ENCODE assay signal across 15 mouse cellular contexts in genomic region chr14:47578086-47578485, GRCm38 (mm10). TPM values are rescaled to one million over a fixed set of nuclear protein-coding genes. Genes with fewer than 3 reads are reported as not detected.
DNase-seq lines count a peak whose midpoint lies in the region; ATAC-seq lines count a peak whose summit lies in the region.
"Had no signal": no experiment of that assay in that cellular context is flagged by ENCODE, and none has a peak within 500 bp of the region (broad histone marks: within the 10 kb centered on the region; RNA-seq: fewer than 3 reads in every experiment).

No protein-coding gene starts in this region.

- H3K4me2 ChIP-seq in heart, embryonic 11.5 days, result no peak overlapping the region
- H3K4me2 ChIP-seq: liver, embryonic 12.5 days; neural tube, embryonic 12.5 days had no signal

- no peak overlapping the region for H3K27ac ChIP-seq in heart, embryonic 11.5 days (ENCODE audit: low read depth, low read length)
- H3K27ac ChIP-seq: embryonic facial prominence, embryonic 10.5 days; left cerebral cortex, adult 2 months; liver, embryonic 12.5 days; neural tube, embryonic 12.5 days had no signal

- no peaks in the 10 kb centered on the region for H3K4me1 ChIP-seq in heart, embryonic 11.5 days (ENCODE audit: control insufficient read depth, insufficient read depth, low read length)
- H3K4me1 ChIP-seq: embryonic facial prominence, embryonic 10.5 days; neural tube, embryonic 12.5 days had no signal

- DNase-seq in heart, postnatal 10 days, result peak; percentile 33 to 41
- DNase-seq in lung, postnatal 14 days, result peak; percentile 7
- no peak for DNase-seq in lung, postnatal 4 days
- peak; percentile 82 for DNase-seq in adrenal gland, adult 2 months
- DNase-seq in cerebellum, postnatal 10 days, result peak; percentile 78 to 84
- no peak for DNase-seq in thymus, postnatal 4 days
- DNase-seq: gastrocnemius, postnatal 14 days; kidney, adult 9 months had no signal

- H3K27me3 ChIP-seq in heart, embryonic 11.5 days (ENCODE audit: control insufficient read depth, insufficient read depth, low read length), result no peaks in the 10 kb centered on the region
- H3K27me3 ChIP-seq: neural tube, embryonic 12.5 days; Patski had no signal

- no peak overlapping the region for H3K9ac ChIP-seq in heart, embryonic 11.5 days (ENCODE audit: low read depth, low read length)
- H3K9ac ChIP-seq: liver, embryonic 12.5 days; neural tube, embryonic 12.5 days had no signal

- intact Hi-C loops in heart, postnatal 10 days (cut with DNase I), result no loop called here

- H3K4me3 ChIP-seq in heart, embryonic 11.5 days (ENCODE audit: low read depth, low read length), result no peak overlapping the region
- H3K4me3 ChIP-seq: embryonic facial prominence, embryonic 10.5 days; left cerebral cortex, adult 2 months; liver, embryonic 12.5 days; neural tube, embryonic 12.5 days had no signal

- 78% methylated on average over 2 of the region's 2 CpGs for WGBS in heart, embryonic 11.5 days (ENCODE audit: insufficient replicate concordance)

- H3K36me3 ChIP-seq in heart, embryonic 11.5 days (ENCODE audit: control insufficient read depth, insufficient read depth, low read length), result no peaks in the 10 kb centered on the region
- H3K36me3 ChIP-seq: embryonic facial prominence, embryonic 10.5 days; liver, embryonic 12.5 days; neural tube, embryonic 12.5 days had no signal

- no peaks in the 10 kb centered on the region for H3K9me3 ChIP-seq in heart, embryonic 11.5 days (replicated peaks; ENCODE audit: control insufficient read depth, low read length)
- H3K9me3 ChIP-seq: embryonic facial prominence, embryonic 10.5 days; liver, embryonic 12.5 days; neural tube, embryonic 12.5 days had no signal

- no peak for ATAC-seq in heart, embryonic 11.5 days (replicated peaks; ENCODE audit: insufficient number of reproducible peaks, low FRiP score, low TSS enrichment)
- ATAC-seq in CD4-positive, CD25-positive, alpha-beta regulatory T cell, adult 4 months, result no peak
- ATAC-seq: liver, embryonic 12.5 days; Patski had no signal

RNA-seq across cellular contexts. Expression of gene Atg14, which starts 7.6 kb away (rescaled TPM):
- 1 to 10 TPM; 7.6 to 9.3 TPM for total RNA-seq in heart, postnatal 10 days (2021)
- polyA plus RNA-seq in heart, embryonic 11.5 days (2014; fragmentation: Nextera tagmentation; extraction: Ambion mirVana), result 9.6 and 10.1 TPM in 2 replicates
- 10 to 100 TPM; 13.9 to 14.0 TPM for total RNA-seq in adrenal gland, adult 2 months (2021)
- polyA plus RNA-seq in adrenal gland, adult 2 months (2012; rRNA removed), result 11.1 and 17.8 TPM in 2 replicates
- 10 to 100 TPM; 12.9 to 23.0 TPM for polyA plus RNA-seq in CD4-positive, CD25-positive, alpha-beta regulatory T cell, adult 4 months (2017; shearing (Covaris generic))

Comparison
In these comparisons a context has a peak if more than half of its experiments do, and no peak if none do; other contexts are left out.
1. DNase-seq: peak in heart, postnatal 10 days (2 of 2), lung, postnatal 14 days (single experiment), adrenal gland, adult 2 months (single experiment) and cerebellum, postnatal 10 days (2 of 2); none in lung, postnatal 4 days (0 of 2) and thymus, postnatal 4 days (single experiment).